Mouse (Mus musculus) right cerebral cortex, postnatal 14 days (tissue): ENCODE measurements around the gene Naa80.

Source experiments
- DNase-seq: peaks from one replicate; pipeline ENCODE4 v3.0.0; 2022

The Naa80 gene

DNA sequence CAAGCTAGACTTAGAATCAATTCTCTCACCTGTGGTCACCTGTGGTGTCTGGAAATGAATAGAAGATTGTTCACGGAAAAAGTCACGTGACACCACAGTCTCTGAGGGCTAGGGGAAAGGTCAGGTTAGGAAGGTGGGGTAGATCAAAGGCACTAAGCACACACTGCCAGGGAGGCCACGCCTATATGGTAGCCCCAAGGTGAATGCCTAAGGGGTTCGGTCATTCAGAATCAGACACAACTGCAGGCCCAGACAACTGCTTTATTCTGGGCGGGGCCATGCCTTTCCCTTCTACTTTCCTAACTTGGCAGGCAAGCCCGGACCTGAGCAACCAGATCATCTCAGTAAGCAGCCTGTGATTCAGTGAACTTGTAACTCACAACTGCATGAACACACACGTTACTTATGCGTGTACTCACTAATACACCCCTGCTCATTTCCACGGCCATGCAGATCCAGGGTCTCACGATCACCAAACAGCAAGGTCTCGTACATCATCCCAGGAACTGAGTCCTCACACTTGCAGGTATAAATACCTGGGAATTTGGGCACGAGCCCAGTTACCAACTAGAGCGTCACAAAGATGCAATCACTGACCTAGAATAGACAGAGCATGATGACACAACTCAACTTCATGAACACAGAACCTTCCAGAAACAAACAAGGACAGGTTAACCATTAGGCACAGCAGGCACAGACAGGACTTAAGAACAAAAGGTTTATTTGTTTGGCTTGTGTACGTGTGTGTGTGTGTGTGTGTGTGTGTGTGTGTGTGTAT, 2.9 kb upstream of the Naa80 start:
- DNase-seq: no peak

DNA sequence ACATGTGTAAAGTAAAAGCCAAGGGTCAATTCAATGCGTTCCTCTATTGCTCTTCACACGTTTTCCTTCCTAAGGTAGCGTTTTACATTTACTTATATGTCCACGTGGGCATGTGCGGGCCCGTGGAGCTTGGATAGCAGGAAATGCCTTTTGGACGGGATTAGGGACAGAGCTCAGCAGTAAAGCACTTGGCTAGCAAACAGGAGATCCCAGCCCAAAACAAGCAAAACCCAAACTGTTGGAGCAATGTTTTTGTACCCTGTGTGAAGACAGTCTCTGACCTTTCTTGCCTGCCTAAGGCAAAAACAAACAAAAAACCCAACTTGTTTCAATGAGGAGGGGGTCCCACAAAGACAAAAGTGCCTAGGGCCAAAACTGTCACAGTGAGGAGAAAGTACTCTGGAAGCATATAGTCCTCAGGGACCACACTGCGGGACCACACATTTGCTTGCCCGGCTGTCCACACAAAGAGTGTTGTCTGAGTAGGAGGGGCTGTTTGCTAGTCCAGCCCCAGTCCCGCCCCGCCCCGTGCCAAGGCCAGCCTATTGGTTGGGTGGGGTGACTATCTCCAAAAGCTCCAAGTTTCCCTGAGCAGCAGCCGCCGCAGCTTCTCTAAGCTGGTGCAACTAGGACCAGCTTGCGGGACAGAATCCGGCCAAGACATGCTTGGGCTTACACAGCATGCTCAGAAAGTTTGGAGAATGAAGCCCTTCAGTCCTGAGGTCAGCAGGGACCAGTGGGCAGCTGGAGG, 2.2 kb upstream of the Naa80 start, which contains the start of gene Hyal1:
Gene Hyal1, plus strand, starts transcription at position 571 of the 751 bp plus-strand sequence.
- peak; percentile 54 for DNase-seq

DNA sequence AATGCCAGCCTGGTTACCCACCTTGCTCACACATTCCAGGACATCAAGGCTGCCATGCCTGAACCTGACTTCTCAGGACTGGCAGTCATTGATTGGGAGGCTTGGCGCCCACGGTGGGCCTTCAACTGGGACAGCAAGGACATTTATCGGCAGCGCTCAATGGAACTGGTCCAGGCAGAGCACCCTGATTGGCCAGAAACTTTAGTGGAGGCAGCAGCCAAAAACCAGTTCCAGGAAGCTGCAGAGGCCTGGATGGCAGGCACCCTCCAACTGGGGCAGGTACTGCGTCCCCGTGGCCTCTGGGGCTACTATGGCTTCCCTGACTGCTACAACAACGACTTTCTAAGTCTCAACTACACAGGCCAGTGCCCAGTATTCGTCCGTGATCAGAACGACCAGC, 816 bp upstream of the Naa80 start:
- DNase-seq: no peak

DNA sequence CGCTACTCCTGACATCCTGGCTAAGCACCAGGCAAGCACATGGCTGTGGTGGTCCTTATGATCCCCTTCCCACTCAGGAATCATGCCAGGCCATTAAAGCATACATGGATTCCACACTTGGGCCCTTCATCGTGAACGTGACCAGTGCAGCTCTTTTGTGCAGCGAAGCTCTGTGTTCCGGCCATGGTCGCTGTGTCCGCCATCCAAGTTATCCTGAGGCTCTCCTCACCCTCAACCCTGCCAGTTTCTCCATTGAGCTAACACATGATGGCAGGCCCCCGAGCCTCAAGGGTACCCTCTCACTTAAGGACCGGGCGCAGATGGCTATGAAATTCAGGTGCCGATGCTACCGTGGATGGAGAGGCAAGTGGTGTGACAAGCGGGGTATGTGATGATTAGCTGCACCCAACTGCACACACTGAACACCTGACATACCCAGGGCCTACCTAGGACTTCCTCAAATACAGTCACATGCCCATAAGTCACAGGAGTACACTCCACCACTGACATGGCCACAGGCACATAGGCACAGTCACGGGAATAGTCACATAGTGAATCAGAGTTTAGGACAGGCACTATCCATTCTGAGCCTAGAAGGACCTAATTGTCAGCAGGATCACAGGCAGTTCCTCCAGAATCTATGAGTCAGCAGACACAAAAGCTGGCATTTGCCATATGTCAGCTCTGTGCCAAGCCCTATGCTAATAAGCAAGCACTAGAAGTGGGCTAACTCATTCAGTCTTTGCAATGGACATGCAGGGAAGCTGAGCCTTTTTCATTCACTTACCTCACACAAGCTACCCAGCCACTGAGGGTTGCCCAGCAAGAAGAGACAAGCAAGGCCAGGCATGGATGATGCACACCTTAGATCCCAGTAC, 575 bp downstream of the Naa80 start:
- no peak for DNase-seq

DNA sequence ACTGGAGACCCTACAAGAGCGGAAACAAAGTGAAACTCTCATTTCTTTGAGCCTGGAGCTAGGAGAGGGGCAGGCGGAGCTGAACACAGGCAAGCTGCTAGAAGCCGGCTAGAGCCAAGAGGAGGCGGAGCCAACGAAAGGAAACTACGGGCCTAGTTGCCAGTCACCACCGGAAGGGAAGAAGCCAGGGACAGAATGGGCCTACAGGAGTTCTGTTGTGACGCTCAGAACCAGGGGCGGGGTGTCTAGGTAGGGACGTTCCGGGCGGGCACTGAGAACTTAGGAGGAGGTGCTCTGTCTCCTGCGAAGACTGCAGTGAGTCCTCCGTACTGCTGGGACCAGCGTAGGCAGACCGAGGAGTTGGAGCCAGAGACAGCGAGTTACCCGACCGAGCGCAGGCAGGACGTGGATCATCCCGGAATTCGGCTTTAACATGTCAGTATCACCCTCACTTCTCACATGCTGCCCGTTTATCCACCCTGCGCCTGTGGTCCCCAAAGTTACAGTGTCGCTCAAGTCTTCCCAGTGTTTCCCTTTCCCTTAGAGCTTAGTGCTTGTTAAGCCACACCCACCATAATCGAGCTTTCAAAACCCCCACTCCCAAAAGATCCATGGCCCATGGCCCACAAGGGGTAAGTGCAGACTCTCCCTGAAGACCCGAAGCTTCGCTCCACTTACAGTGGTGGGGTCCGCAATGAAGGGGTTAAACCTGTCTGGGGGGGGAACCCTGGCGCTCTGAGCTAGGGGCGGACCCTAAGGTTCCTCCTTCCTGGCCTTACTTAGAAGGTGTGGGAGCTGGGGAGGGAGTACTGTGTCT, 2.0 kb downstream of the Naa80 start, which contains the start of gene Hyal3:
Gene Hyal3, plus strand, starts transcription at position 318 of the 817 bp plus-strand sequence.
- peak; percentile 75 for DNase-seq

DNA sequence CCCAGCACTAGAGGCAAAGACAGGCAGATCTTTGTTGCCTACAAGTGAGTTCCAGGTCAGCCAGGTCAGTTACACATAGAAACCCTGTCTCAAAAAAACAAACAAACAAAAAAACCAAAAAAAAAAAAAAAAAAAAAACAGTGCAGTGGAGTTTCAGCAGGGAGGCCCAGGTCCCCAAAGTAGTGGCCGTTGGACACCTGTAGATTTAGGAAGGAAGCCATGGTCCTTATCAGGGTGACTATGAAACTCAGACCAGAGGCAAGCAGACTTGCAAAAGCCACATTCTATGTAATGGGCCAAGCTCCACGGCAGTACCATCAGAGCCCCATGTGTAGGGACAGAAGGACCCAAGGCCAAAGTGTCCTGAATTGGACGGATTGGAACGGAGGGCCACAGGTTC, 2.9 kb downstream of the Naa80 start:
- DNase-seq: no peak

DNA sequence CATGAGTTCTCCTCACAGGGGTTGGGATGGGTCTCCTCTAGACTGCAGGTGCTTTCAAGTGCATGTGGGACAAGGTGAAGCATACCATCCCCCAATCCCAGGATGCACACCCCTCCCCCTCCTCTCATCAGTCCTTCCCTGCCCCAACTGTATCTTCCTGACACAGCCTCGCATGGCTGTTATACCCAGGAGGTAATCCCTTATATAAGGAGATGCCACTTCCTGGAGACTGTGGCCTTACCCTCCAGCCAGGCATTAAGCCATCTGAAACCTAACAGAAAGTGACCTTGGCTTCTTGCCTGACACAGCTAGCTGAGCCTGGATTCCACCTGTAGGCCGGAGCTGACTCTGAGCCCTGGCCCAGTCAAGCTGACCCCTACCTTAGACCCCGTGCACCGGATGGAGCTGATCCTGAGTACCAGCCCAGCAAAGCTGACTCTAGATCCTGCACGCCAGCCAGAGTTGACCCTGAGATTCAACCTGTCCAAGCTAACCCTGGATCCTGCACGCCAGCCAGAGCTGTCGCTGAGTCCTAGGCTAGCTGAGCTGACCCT, 3.9 kb downstream of the Naa80 start:
- no peak for DNase-seq

DNA sequence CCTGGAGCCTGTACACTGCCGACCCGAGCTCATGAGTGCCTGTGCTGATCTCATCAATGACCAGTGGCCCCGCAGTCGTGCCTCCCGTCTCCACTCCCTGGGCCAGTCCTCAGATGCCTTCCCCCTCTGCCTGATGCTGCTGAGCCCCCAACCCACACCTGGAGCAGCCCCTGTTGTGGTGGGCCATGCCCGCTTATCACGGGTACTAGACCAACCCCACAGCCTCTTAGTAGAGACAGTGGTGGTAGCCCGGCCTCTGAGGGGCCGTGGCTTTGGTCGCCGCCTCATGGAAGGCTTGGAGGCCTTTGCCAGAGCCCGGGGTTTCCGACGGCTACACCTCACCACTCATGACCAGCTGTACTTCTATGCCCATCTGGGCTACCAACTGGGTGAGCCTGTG, 4.5 kb downstream of the Naa80 start:
- no peak for DNase-seq

DNA sequence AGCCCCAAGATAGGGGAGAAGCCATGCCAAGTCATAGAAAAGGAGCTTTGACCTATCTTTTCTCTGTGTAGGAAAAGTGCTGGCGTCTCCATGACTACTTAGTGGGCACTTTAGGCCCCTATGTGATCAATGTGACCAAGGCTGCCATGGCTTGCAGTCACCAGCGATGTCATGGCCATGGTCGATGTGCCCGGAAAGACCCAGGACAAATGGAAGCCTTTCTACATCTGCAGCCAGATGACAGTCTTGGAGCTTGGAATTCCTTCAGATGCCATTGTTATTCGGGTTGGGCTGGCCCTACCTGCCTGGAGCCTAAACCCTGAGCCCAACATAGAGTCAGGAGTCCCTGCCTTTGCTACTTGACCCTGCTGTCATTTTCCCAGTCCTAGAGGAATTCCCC, 7.8 kb downstream of the Naa80 start:
- DNase-seq: no peak

DNA sequence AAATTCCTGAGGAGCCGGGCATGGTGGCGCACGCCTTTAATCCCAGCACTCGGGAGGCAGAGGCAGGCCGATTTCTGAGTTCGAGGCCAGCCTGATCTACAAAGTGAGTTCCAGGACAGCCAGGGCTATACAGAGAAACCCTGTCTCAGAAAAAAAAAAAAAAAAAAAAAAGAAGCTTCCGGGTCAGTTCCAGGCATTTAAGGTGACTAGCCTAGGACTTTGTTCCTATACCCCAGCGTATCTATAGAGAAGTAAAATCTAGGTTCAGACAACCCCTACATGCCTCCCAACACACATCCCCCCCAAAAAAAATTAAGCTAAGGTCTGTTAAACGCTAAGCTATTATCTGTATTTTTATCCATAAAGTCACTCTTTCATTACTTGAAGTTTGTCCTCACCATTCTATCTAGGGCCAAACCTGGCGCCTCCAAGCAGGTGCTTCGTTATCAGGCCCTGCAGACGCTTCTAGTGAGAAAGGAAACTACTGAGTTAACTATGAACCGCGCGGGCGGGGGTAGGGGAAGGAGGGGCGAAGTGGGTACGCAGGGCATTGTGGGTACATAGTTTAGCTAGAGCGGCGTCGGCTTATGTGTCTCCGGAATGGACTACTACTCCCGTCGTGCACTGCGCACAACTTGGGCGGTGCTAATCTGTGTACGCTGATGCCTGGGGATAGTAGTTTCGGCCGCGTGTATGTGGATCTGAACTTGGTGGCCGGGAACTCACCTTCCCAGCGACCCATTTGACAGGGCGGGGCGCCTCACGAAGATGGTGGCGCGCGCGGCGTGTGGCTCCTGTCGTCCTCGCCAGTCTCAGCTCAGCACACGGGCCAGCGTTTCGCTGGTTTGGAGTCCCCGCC, 8.5 kb downstream of the Naa80 start, which contains the start of gene Ifrd2:
Gene Ifrd2, plus strand, starts transcription at position 669 of the 859 bp plus-strand sequence.
- DNase-seq: peak; percentile 94

DNA sequence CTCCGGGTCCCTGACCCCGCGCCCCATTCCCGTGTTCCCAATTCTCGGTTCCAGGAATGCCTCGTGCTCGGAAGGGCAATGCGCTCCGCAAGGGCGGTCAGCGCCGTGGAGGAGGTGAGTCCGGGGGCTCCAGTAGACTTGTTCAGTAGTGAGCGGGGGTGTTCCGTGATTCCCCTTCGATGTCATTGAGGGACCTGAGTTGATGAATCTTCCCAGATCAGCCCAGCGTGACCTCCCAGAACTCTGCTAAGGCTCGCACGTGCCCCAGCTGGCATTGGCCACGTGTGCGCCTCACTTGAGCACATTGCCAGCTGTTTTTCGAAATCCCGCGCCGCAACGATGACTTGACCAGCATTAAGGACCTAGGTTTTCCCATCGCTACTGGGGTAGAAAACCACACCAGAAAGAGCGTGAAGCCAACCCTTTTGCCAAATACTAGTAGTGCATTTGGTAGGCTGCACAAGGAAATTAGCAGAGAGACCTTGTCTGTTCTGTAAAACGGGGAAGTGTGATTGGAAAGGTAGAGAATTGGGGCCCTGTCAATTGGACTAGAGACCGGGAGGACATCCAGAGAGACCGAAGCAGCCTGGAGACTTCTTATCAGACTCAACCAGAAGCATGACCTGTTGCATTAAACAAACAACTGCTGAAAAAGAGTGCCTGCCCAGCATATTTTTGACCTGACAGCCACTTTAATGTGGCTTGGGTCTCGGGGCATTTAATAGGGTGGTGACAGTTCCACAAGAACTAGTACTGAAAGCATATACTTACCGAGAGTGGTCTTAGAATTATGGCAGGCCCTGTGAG, 9.3 kb downstream of the Naa80 start:
- peak; percentile 62 for DNase-seq

DNA sequence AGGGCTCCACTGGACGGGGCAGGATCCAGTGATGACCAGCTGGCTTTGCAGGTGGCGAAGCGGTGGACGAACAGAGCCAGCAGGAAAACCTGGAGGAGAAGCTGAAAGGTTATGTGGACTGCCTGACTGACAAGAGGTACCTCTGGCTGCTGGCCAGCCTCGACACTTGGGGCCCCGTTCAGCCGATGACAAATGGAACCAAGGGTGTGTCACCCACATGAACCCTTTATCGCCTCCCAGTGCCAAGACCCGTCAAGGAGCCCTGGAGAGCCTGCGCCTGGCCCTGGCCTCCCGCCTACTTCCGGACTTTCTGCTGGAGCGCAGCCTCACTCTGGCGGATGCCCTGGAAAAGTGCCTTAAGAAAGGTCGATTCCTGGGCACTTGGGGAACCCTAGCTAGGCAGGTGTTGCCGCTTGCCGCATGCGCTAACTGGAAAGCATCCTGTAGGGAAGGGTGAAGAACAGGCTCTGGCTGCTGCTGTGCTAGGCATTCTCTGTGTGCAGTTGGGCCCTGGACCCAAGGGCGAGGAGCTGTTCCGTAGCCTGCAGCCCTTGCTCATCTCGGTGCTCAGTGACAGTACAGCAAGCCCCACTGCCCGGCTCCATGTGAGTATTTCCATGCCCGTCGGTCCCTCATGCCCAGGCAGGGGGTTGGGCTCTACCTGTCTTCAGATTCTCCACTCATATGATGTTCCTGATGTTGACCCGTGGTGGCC, 11.5 kb downstream of the Naa80 start:
- DNase-seq: no peak

DNA sequence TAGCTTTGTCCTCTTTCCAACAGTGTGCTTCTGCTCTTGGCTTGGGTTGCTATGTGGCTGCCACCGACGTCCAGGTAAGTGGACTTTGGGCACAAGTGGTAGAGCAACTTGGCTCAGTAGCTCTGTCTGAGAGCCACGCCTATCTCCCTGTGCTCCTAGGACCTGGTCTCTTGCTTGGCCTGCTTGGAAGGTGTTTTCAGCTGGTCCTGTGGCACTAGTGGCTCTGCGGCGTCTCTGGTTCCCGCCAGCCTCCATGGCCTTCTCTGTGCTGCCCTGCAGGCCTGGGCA, 12.0 kb downstream of the Naa80 start:
- DNase-seq: no peak

DNA sequence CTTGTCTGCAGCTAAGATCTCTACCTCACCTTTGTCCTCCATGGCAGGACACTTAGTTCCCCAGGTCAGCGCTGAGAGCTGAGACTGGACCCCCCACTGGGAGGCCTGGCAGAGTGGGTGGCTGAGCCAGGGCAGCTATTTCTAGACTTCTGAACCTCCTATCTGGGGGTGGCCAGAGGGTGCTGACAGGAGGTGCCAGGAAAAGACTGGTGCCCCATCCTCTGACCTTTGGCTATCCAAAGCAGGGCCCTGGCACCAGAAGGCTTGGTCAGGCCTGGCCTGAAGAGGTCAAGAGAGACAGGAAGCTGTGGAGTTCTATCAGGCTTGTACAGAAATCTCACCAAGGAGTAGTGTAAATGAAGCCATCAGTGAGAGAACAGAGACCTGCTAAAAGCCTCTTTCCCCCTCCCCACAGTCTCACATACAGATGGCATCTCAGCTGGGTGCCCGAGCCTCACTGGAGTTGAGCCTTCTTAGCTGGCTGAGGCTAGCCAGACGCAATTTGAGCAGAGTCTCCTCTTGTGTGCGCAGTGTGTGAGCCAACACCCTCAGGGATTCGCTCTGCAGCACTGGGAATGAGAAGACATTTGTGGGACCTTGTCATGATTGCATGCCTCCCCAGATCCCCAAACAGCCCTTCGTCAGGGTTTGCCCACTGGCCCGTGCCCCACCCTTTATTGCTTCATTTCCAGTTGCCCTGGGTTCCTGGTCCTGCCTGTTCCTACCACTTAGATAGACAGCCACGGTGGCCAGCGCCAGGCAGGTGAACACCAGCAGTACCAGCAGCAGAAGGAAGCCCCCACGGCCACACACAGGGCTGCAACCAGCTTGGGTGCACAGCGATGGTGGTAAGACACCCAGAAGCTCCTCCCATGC, 14.7 kb downstream of the Naa80 start:
- DNase-seq: no peak

DNA sequence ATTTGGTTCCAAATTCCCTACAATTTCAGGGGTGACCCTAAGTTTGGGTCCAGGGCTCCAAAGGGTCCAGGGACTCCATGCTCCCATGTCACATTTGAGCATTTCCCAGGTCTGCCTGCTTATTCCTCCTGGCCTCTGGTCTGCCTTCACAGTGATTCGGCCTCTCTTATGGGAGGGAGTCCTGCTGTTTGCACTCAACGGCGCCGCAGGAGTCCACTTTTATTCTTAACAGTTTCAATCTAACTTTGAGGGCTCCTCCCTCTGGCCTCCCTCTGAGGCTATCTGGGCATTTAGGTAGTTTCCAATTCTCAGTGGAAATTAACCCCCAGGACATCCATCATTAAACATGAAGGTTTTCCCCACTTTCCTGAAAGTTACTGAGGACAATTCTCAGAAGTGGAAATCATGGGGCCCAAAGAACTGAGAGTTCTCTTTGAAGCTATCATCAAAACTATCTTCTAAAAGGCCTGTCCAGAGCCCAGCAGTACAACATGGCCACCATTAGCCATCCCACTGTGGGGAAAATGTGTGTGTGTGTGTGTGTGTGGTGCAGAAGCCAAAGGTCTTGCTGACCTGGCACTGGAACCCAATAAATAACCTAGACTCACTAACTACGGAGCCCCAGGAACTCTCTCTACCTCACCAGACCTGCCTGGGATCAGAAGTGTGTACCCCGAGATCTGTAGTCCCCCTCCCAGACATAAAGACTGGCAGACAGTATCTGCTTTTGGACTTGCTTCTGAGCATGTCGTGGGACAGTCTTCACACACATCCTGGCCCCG, 15.8 kb downstream of the Naa80 start:
- no peak for DNase-seq

DNA sequence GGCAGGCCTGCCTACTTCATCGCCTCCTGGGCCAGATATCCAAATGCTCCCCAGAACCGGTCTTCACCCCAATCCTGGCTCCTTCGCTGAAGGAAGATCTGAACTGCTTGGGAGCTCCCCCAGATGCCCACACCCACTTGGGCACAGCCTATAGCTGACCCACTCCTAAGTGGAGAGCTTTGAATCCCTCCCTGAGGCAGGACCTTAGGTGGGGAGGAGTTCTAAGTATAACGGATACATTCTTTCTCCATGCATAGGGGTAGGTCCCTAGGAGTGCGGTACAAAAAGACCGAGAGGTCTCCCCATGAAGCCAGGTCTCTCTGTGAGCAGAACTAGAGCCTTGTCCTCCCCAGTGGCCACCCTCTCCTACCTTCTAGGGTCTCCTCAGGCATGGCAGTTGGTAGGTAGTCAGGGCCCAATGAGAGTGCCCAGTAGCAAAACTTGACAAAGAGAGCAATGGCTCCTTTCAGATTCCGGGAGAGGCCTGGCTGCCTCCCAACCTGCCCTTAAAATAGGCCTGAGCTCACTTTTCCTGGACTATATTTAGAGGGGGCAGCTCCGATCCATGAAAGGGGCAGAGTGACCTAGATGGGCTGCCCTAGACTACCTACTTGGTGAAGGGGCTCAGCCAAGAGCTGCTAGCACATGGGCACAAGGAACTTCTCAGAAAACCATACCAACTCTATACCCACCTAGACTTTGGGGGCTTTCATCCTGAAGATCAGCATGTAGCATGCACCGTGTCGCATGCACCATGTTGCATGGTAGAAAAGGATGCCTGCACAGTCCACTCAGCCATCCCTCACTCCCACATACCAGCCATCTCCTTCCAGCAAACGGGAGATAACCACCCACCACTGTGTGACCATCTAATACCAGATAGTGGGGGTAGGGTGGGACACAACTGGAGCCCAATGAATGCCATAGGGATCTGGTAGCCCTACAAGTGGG, 18.2 kb downstream of the Naa80 start:
- no peak for DNase-seq
